Mouse (Mus musculus): ENCODE results near the gene Tmem191c. TPM values are rescaled to one million over a fixed set of nuclear protein-coding genes. Genes with fewer than 3 reads are reported as not detected.

The Tmem191c gene
- polyA plus RNA-seq, 1 experiment from 2014 or later: 18.2 TPM

DNA sequence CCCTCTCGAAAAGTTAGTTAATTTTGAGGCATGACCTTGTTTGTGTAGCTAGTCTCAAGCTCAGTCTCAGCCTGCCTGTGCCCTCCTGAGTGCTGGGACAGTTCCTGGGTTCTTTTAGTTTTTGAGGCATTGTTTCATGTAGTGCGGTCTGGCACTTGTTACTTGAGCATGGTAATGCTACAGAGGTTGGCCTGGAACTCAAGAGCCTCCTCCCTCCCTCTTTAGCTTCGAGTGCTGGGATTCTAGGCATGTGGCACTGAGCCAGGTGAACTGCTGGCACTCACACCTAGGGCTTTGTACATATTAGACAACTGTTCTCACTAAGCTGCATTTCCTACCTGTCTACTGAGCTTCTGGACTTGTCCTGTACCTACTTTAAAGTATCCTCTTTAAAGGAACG lies 28.1 kb upstream of the Tmem191c start:
- H3K36me3 ChIP-seq: no peaks in the 10 kb centered on the region
- no peak overlapping the region for H3K27ac ChIP-seq
- no peak overlapping the region for H3K4me3 ChIP-seq (replicated peaks)
- no peaks in the 10 kb centered on the region for H3K27me3 ChIP-seq (replicated peaks)
- H3K4me1 ChIP-seq: peaks cover 20% of the 10 kb centered on the region
- no peak for ATAC-seq (ENCODE audit: insufficient read depth, low FRiP score, low read depth)
- 60% methylated on average over 4 of the region's 4 CpGs for WGBS
- no peaks in the 10 kb centered on the region for H3K9me3 ChIP-seq
- H3K4me2 ChIP-seq: no peak overlapping the region
- no peak overlapping the region for H3K9ac ChIP-seq

- Histone ChIP-seq H3K9me3 (no peaks in the 10 kb centered on the region), H3K9ac (no peak overlapping the region), H3K27me3 (replicated peaks) (no peaks in the 10 kb centered on the region), H3K4me1 (peaks cover 19% of the 10 kb centered on the region), H3K4me2 (no peak overlapping the region), H3K36me3 (no peaks in the 10 kb centered on the region), H3K4me3 (replicated peaks) (no peak overlapping the region), H3K27ac (no peak overlapping the region)
- WGBS: 41% methylated on average over 6 of the region's 6 CpGs
- ATAC-seq (ENCODE audit: insufficient read depth, low FRiP score, low read depth): no peak
Observed at GRCm38 (mm10) chr16:17249135-17249534, 26.7 kb upstream of the Tmem191c start.

- Histone ChIP-seq H3K4me1 (peaks cover 22% of the 10 kb centered on the region), H3K4me3 (replicated peaks) (no peak overlapping the region)
- no peak for ATAC-seq (ENCODE audit: insufficient read depth, low FRiP score, low read depth)
Observed at GRCm38 (mm10) chr16:17251539-17251938, 24.3 kb upstream of the Tmem191c start.

DNA sequence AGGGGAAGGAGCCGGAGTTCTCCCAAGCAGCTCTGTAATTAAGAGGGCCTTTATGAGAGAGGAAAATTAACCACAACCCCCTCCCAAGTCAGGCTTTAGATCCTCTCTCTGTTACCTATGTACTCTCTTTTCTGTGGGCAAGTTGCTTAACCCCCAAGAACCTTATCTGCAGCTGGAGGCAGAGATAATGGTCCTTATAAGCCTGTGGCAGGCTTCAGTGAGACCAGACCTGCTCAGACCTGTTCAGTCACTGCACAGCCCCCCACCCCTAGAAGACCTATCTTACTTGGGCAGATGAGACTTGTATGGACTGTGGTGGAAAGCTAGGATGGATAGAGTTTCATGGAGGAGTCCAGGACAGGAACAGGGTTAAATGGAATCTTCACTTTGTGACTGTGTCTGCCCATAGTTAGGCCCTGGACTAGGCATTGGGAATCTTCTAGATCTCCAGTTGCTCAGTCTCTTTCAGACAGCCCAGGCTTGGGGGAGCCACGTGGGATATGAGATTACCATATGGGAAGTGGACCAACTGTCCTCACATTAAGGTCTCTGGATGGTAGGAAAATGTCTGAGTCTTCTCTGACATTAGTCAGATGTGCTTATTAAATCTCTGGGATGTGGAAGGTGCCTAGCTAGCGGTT lies 23.7 kb upstream of the Tmem191c start:
- ATAC-seq (ENCODE audit: insufficient read depth, low FRiP score, low read depth): 0 out of 2 replicates have a peak, but pooled peaks have one; percentile 40
- H3K36me3 ChIP-seq: 0 out of 2 replicates have a peak, but pooled peaks cover 2% of the 10 kb centered on the region
- 61% methylated on average over 3 of the region's 3 CpGs for WGBS
- H3K4me2 ChIP-seq: no peak overlapping the region
- H3K9me3 ChIP-seq: no peaks in the 10 kb centered on the region
- H3K27ac ChIP-seq: no peak overlapping the region; the same call in 1 of the 2 replicates
- H3K9ac ChIP-seq: no peak overlapping the region
- H3K4me3 ChIP-seq (replicated peaks): no peak overlapping the region
- H3K4me1 ChIP-seq: peaks cover 22% of the 10 kb centered on the region
- no peaks in the 10 kb centered on the region for H3K27me3 ChIP-seq (replicated peaks)

More at GRCm38 (mm10) chr16:17251539-17251938, 24.3 kb upstream of the Tmem191c start:
- Histone ChIP-seq H3K27ac (no peak overlapping the region; the same call in 1 of the 2 replicates), H3K9me3 (no peaks in the 10 kb centered on the region), H3K9ac (no peak overlapping the region), H3K36me3 (0 out of 2 replicates have a peak, but pooled peaks cover 2% of the 10 kb centered on the region), H3K27me3 (replicated peaks) (no peaks in the 10 kb centered on the region), H3K4me2 (no peak overlapping the region)
- 41% methylated on average over 3 of the region's 3 CpGs for WGBS

DNA sequence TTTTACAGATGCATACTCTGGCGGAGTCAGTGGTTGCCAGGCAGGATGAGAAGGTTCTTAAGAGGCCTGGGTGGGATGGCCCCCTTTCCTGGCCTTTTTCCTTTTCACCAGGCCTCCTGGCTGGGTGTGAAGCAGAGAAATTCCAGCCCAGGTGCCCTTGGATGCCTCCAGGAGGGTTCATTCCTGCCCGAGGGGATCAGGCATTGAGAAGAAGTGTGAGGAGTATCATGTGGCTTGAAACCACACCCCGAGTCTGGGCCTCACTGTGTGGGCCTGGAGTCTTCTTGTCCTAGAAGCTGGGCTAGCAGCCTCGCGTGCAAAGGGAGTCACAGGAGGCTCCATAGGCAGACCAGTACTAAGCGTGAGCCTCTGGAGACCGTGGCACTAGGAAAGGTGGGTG lies 23.0 kb upstream of the Tmem191c start:
- Histone ChIP-seq H3K4me2 (no peak overlapping the region), H3K36me3 (0 out of 2 replicates have a peak, but pooled peaks cover 7% of the 10 kb centered on the region), H3K4me1 (peaks cover 22% of the 10 kb centered on the region), H3K9me3 (no peaks in the 10 kb centered on the region), H3K4me3 (replicated peaks) (no peak overlapping the region), H3K9ac (no peak overlapping the region), H3K27ac (no peak overlapping the region), H3K27me3 (replicated peaks) (no peaks in the 10 kb centered on the region)
- WGBS: 63% methylated on average over 7 of the region's 7 CpGs
- no peak for ATAC-seq (ENCODE audit: insufficient read depth, low FRiP score, low read depth)

- H3K27me3 ChIP-seq (replicated peaks): no peaks in the 10 kb centered on the region
- H3K9me3 ChIP-seq: no peaks in the 10 kb centered on the region
- 36% methylated on average over 4 of the region's 4 CpGs for WGBS
- H3K27ac ChIP-seq: no peak overlapping the region
- H3K36me3 ChIP-seq: peaks cover 16% of the 10 kb centered on the region; the same call in 1 of the 2 replicates
- no peak overlapping the region for H3K9ac ChIP-seq
- H3K4me1 ChIP-seq: peaks cover 22% of the 10 kb centered on the region
- H3K4me3 ChIP-seq (replicated peaks): no peak overlapping the region
- ATAC-seq (ENCODE audit: insufficient read depth, low FRiP score, low read depth): no peak
- no peak overlapping the region for H3K4me2 ChIP-seq
Observed at GRCm38 (mm10) chr16:17254005-17254597, 21.8 kb upstream of the Tmem191c start.

GRCm38 (mm10) chr16:17255270-17255669 lies 20.6 kb upstream of the Tmem191c start:
- no peak for ATAC-seq (ENCODE audit: insufficient read depth, low FRiP score, low read depth)

GRCm38 (mm10) chr16:17257359-17257821 lies 18.5 kb upstream of the Tmem191c start:
- H3K27ac ChIP-seq: no peak overlapping the region
- H3K36me3 ChIP-seq: peaks cover 16% of the 10 kb centered on the region; the same call in 1 of the 2 replicates
- no peak for ATAC-seq (ENCODE audit: insufficient read depth, low FRiP score, low read depth)
- H3K4me2 ChIP-seq: no peak overlapping the region
- H3K9ac ChIP-seq: no peak overlapping the region
- no peak overlapping the region for H3K4me3 ChIP-seq (replicated peaks)
- no peaks in the 10 kb centered on the region for H3K9me3 ChIP-seq
- H3K4me1 ChIP-seq: peaks cover 9% of the 10 kb centered on the region; the same call in 1 of the 2 replicates
- H3K27me3 ChIP-seq (replicated peaks): no peaks in the 10 kb centered on the region
- 91% methylated on average over 9 of the region's 9 CpGs for WGBS

More at GRCm38 (mm10) chr16:17255270-17255669, 20.6 kb upstream of the Tmem191c start:
- Histone ChIP-seq H3K4me2 (no peak overlapping the region), H3K27ac (no peak overlapping the region), H3K4me3 (replicated peaks) (no peak overlapping the region), H3K9me3 (no peaks in the 10 kb centered on the region), H3K9ac (no peak overlapping the region), H3K27me3 (replicated peaks) (no peaks in the 10 kb centered on the region), H3K36me3 (peaks cover 16% of the 10 kb centered on the region; the same call in 1 of the 2 replicates), H3K4me1 (peaks cover 22% of the 10 kb centered on the region)
- 53% methylated on average over 2 of the region's 2 CpGs for WGBS

DNA sequence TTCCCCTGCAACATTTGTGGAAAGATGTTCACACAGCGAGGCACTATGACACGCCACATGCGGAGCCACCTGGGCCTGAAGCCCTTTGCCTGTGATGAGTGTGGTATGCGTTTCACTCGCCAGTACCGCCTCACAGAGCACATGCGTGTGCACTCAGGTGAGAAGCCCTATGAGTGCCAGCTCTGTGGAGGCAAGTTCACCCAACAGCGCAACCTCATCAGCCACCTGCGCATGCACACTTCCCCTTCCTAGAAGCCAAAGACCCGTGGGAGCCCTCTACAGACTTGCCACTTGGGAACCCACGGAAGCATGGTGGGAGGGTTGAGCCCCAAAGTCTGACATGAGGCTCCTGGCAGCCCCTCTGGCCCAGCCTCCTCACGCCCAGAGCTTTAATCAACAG lies 17.0 kb upstream of the Tmem191c start:
- Histone ChIP-seq H3K27me3 (replicated peaks) (no peaks in the 10 kb centered on the region), H3K9me3 (no peaks in the 10 kb centered on the region), H3K4me1 (peaks cover 5% of the 10 kb centered on the region; the same call in 1 of the 2 replicates), H3K36me3 (peaks cover 16% of the 10 kb centered on the region; the same call in 1 of the 2 replicates), H3K4me3 (replicated peaks) (no peak overlapping the region), H3K4me2 (no peak overlapping the region), H3K27ac (no peak overlapping the region), H3K9ac (no peak overlapping the region)
- ATAC-seq (ENCODE audit: insufficient read depth, low FRiP score, low read depth): no peak
- WGBS: 94% methylated on average over 12 of the region's 12 CpGs

DNA sequence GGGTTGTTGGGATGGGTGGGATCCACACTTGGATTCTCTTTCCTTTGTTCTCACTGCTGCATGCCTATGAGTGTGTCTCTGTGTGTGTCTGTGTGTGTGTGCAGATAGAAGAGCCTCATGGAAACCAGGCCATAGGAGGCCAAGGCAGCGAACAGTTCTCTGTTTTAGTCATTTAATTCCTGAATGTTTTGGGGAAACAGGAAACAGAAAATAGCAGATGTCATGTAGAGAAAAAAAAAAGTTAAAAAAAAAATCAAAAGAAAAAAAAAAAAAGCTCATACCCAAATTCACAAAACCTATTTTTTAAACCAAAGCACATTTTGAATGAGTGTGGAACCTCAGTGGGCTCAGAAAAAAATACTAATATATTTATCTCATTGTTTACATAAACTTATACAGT lies 14.5 kb upstream of the Tmem191c start:
- Histone ChIP-seq H3K36me3 (peaks cover 14% of the 10 kb centered on the region; the same call in 1 of the 2 replicates), H3K4me3 (replicated peaks) (no peak overlapping the region), H3K4me2 (no peak overlapping the region), H3K27me3 (replicated peaks) (no peaks in the 10 kb centered on the region), H3K27ac (no peak overlapping the region), H3K4me1 (no peaks in the 10 kb centered on the region), H3K9ac (no peak overlapping the region), H3K9me3 (no peaks in the 10 kb centered on the region)
- 91% methylated on average over 1 of the region's 1 CpGs for WGBS
- ATAC-seq (ENCODE audit: insufficient read depth, low FRiP score, low read depth): no peak

DNA sequence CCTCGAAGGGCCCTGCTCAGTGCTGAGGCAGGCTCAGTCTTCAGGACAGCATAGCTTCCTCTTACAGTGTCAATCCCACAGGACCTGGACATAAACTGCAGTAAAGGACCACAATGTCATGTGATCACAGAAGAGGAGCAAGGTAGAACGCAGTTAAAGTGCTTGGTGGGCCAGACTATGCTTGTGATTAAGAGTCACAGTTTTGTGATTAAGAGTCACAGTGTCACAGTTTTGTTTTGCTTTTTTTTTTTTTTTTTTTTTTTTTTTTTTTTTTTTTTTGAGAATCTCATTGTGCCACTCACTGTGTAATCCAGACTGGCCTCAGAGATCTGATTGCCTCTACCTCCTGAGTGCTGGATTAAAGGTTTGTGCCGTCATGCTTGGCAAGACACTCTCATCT lies 9.8 kb upstream of the Tmem191c start:
- no peaks in the 10 kb centered on the region for H3K27me3 ChIP-seq (replicated peaks)
- no peak overlapping the region for H3K27ac ChIP-seq
- no peaks in the 10 kb centered on the region for H3K36me3 ChIP-seq
- ATAC-seq (ENCODE audit: insufficient read depth, low FRiP score, low read depth): no peak
- H3K4me3 ChIP-seq (replicated peaks): no peak overlapping the region
- H3K4me2 ChIP-seq: no peak overlapping the region
- H3K9ac ChIP-seq: no peak overlapping the region
- WGBS: 80% methylated on average over 3 of the region's 3 CpGs
- no peaks in the 10 kb centered on the region for H3K4me1 ChIP-seq
- H3K9me3 ChIP-seq: no peaks in the 10 kb centered on the region

DNA sequence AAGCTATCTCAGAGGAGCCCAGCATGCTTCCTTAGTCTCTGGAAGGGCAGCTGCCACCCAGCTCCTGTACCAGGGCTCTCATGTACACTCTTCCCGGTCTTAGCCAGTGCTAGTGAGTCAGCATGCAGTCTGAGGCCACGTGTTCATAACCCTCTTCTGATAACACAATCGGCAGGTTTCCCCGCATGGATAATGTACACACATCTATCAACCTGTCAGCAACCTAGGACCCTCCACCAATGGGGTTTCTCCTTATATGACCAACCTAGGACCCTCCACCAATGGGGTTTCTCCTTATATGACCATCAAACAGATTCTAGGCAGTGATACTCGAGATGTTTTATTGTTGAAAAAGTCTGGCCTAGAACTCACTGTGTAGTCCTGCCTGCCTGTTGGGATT lies 7.9 kb upstream of the Tmem191c start:
- H3K4me3 ChIP-seq (replicated peaks): no peak overlapping the region
- H3K9ac ChIP-seq: no peak overlapping the region
- H3K27ac ChIP-seq: no peak overlapping the region
- no peaks in the 10 kb centered on the region for H3K36me3 ChIP-seq
- 46% methylated on average over 5 of the region's 5 CpGs for WGBS
- H3K27me3 ChIP-seq (replicated peaks): no peaks in the 10 kb centered on the region
- no peak overlapping the region for H3K4me2 ChIP-seq
- no peaks in the 10 kb centered on the region for H3K9me3 ChIP-seq
- H3K4me1 ChIP-seq: no peaks in the 10 kb centered on the region
- peak; percentile 82 for ATAC-seq (ENCODE audit: insufficient read depth, low FRiP score, low read depth)
